Mouse (Mus musculus) adrenal gland, postnatal 36 days (tissue): ENCODE measurements around the gene Cpox. TPM values are rescaled to one million over a fixed set of nuclear protein-coding genes. Genes with fewer than 3 reads are reported as not detected.

Source experiments
- DNase-seq, 2 experiments: peaks; one replicate each; pipeline ENCODE4 v3.0.0; 2021; ENCODE audit warnings: mixed read lengths in 1 of 2
- microRNA-seq: library from miRNA; unstranded; fragments of <30 nt; microRNA quantifications from one replicate; pipeline ENCODE4 v1.2.0, GENCODE M21; 2021
- total RNA-seq, 2 experiments: library from RNA; stranded (reverse); gene quantifications; 2 replicates each; pipeline ENCODE4 v1.2.3; 2021

The Cpox gene
- total RNA-seq, 2 experiments from 2014 or later, result 17.0 to 18.9 TPM

DNA sequence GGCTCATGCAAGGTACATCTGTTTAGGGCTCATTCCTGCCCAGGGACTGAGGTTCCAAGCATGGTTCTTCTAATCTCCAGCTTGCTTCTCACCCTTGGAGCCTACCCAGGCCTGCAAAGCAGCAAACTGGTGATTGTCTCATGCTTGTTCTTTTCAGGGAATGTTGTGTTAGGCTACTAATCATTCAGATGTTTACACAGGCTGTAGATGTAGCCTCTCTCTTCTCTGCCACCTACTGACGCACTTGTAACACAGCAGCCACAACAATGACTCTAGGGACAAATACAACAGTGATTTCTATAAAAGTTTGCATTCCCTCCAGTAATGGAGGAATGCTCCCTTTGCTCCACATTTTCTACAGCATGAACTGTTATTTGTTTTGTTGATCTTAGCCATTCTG is 81.2 kb downstream of the Cpox start:
- no peak for DNase-seq

DNA sequence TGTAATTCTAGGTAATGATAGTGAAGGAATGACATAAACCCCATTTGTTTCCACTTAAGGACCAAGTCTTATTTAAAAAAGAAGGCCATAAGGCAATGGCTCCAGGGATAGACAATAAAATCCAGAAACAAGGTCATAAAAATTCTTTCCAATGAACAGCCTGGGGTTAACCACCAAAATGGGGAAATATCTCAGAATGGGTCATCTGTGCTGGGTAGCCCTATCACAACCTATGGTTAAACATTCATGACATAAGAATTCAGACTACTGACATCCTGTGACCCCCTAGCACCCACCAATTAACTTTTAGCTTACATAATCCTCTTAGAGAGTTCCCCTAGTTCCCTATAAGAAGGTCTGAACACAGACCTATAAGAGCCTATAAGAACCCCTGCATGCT is 86.1 kb downstream of the Cpox start:
- no peak for DNase-seq

DNA sequence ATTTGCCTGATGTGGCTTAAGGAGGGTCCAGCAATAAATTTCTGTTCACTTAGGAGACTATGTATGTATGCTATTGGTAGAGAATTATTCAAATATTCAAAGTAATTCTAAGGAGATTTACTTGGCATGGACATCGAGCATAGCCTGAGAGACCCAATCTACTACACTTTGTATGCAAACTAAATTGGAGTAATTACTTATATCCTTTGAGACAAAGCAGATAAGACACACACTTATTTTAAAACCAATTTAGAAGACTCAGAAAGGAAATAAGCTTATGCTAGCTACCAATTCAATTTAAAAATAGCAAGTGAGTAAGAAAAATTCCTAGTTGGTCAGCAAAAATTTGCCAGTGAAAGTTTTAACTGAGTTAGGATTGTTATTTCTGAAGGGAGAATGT is 93.0 kb downstream of the Cpox start, which contains the start of gene Olfr172:
Gene Olfr172, minus strand, starts transcription at position 101 of the 400 bp plus-strand sequence.
- no peak for DNase-seq

Small RNA genes lying within 50 kb of the gene (microRNA-seq; reads per million reads assigned to microRNA genes)
- not detected for gene Gm27564

Other genes with a start within 250 kb of the Cpox start
- 10 to 100 TPM; 30.3 to 38.5 TPM for gene St3gal6, start 146.0 kb upstream of the Cpox start, total RNA-seq
- not detected for gene Gm813, start 53.3 kb upstream of the Cpox start, total RNA-seq
- gene E330017A01Rik, start 31.6 kb upstream of the Cpox start, total RNA-seq, result not detected
- gene Gpr15, start 48.8 kb downstream of the Cpox start, total RNA-seq, result not detected
- gene Cldnd1, start 57.6 kb downstream of the Cpox start, total RNA-seq, result 10 to 100 TPM; 67.0 to 92.3 TPM
- not detected for gene Olfr172, start 92.9 kb downstream of the Cpox start, total RNA-seq
- not detected for gene Olfr173, start 130.0 kb downstream of the Cpox start, total RNA-seq
- gene Olfr175-ps1, start 156.5 kb downstream of the Cpox start, total RNA-seq, result not detected
- not detected for gene Olfr177, start 204.5 kb downstream of the Cpox start, total RNA-seq
- gene Olfr178, start 221.8 kb downstream of the Cpox start, total RNA-seq, result not detected